Mouse (Mus musculus): Measurements from ENCODE around the gene 1700016H13Rik. TPM values are rescaled to one million over a fixed set of nuclear protein-coding genes. Genes with fewer than 3 reads are reported as not detected.

Gene 1700016H13Rik
- polyA plus RNA-seq, 1 experiment from 2014 or later: 0.49 TPM

GRCm38 (mm10) chr5:103694094-103694493 is 38.3 kb upstream of the 1700016H13Rik start:
- Histone ChIP-seq H3K27ac (ENCODE audit: low read depth) (no peak overlapping the region), H3K4me1 (replicated peaks; ENCODE audit: control insufficient read depth, insufficient read depth, low read length) (0 out of 2 replicates have a peak, but pooled peaks cover 3% of the 10 kb centered on the region), H3K9ac (ENCODE audit: low read length) (no peak overlapping the region), H3K36me3 (ENCODE audit: control insufficient read depth, insufficient read depth, low read length) (no peaks in the 10 kb centered on the region), H3K9me3 (ENCODE audit: control insufficient read depth, low read length) (no peaks in the 10 kb centered on the region), H3K27me3 (replicated peaks; ENCODE audit: control insufficient read depth, insufficient read depth, low read length) (peaks cover 24% of the 10 kb centered on the region), H3K4me3 (ENCODE audit: low read depth, low read length) (no peak overlapping the region), H3K4me2 (ENCODE audit: low read length) (no peak overlapping the region)
- ATAC-seq (replicated peaks; ENCODE audit: low FRiP score, low TSS enrichment, low read depth) (no peak), DNase-seq (ENCODE audit: low spot score) (no peak)
- WGBS: 56% methylated on average over 6 of the region's 6 CpGs

GRCm38 (mm10) chr5:103693041-103693641 is 37.3 kb upstream of the 1700016H13Rik start:
- no peak overlapping the region for H3K27ac ChIP-seq (ENCODE audit: low read depth)
- ATAC-seq (replicated peaks; ENCODE audit: low FRiP score, low TSS enrichment, low read depth) (no peak), DNase-seq (ENCODE audit: low spot score) (peak; percentile 67)
- peak overlapping the region; percentile 100 for H3K4me2 ChIP-seq (ENCODE audit: low read length)
- WGBS: under 1% methylated on average over 28 of the region's 28 CpGs
- H3K9me3 ChIP-seq (ENCODE audit: control insufficient read depth, low read length): no peaks in the 10 kb centered on the region
- H3K9ac ChIP-seq (ENCODE audit: low read length): peak overlapping the region; percentile 52; the same call in 1 of the 2 replicates
- no peaks in the 10 kb centered on the region for H3K36me3 ChIP-seq (ENCODE audit: control insufficient read depth, insufficient read depth, low read length)
- H3K27me3 ChIP-seq (replicated peaks; ENCODE audit: control insufficient read depth, insufficient read depth, low read length): peaks cover 24% of the 10 kb centered on the region
- 0 out of 2 replicates have a peak, but pooled peaks cover 3% of the 10 kb centered on the region for H3K4me1 ChIP-seq (replicated peaks; ENCODE audit: control insufficient read depth, insufficient read depth, low read length)
- peak overlapping the region; percentile 72 for H3K4me3 ChIP-seq (ENCODE audit: low read depth, low read length)

- no peaks in the 10 kb centered on the region for H3K36me3 ChIP-seq (ENCODE audit: control insufficient read depth, insufficient read depth, low read length)
- no peak overlapping the region for H3K27ac ChIP-seq (ENCODE audit: low read depth)
- H3K4me1 ChIP-seq (replicated peaks; ENCODE audit: control insufficient read depth, insufficient read depth, low read length): 0 out of 2 replicates have a peak, but pooled peaks cover 3% of the 10 kb centered on the region
- ATAC-seq (replicated peaks; ENCODE audit: low FRiP score, low TSS enrichment, low read depth): no peak
- H3K27me3 ChIP-seq (replicated peaks; ENCODE audit: control insufficient read depth, insufficient read depth, low read length): peaks cover 24% of the 10 kb centered on the region
- H3K9me3 ChIP-seq (ENCODE audit: control insufficient read depth, low read length): no peaks in the 10 kb centered on the region
- H3K4me2 ChIP-seq (ENCODE audit: low read length): peak overlapping the region; percentile 100
- DNase-seq (ENCODE audit: low spot score): no peak
- under 1% methylated on average over 34 of the region's 34 CpGs for WGBS
- peak overlapping the region; percentile 72 for H3K4me3 ChIP-seq (ENCODE audit: low read depth, low read length)
- H3K9ac ChIP-seq (ENCODE audit: low read length): peak overlapping the region; percentile 52
These were observed 36.8 kb upstream of the 1700016H13Rik start for GRCm38 (mm10) chr5:103692531-103693040.

GRCm38 (mm10) chr5:103691624-103692530 is 36.1 kb upstream of the 1700016H13Rik start, which contains the start of gene Aff1:
TSS of gene Aff1 (plus strand) at chr5:103692374.
- WGBS: 5% methylated on average over 50 of the region's 50 CpGs
- peak; percentile 95 for DNase-seq (ENCODE audit: low spot score)
- H3K4me2 ChIP-seq (ENCODE audit: low read length): peak within 1 kb of the TSS; percentile 100
- no peaks in the 10 kb centered on the region for H3K36me3 ChIP-seq (ENCODE audit: control insufficient read depth, insufficient read depth, low read length)
- peak within 1 kb of the TSS; percentile 72 for H3K4me3 ChIP-seq (ENCODE audit: low read depth, low read length)
- no peaks in the 10 kb centered on the region for H3K9me3 ChIP-seq (ENCODE audit: control insufficient read depth, low read length)
- peak; percentile 91 for ATAC-seq (replicated peaks; ENCODE audit: low FRiP score, low TSS enrichment, low read depth)
- H3K27ac ChIP-seq (ENCODE audit: low read depth): no peak within 1 kb of the TSS
- peaks cover 24% of the 10 kb centered on the region for H3K27me3 ChIP-seq (replicated peaks; ENCODE audit: control insufficient read depth, insufficient read depth, low read length)
- H3K9ac ChIP-seq (ENCODE audit: low read length): peak within 1 kb of the TSS; percentile 52
- 0 out of 2 replicates have a peak, but pooled peaks cover 3% of the 10 kb centered on the region for H3K4me1 ChIP-seq (replicated peaks; ENCODE audit: control insufficient read depth, insufficient read depth, low read length)

GRCm38 (mm10) chr5:103691171-103691570 is 35.4 kb upstream of the 1700016H13Rik start:
- no peaks in the 10 kb centered on the region for H3K9me3 ChIP-seq (ENCODE audit: control insufficient read depth, low read length)
- H3K27me3 ChIP-seq (replicated peaks; ENCODE audit: control insufficient read depth, insufficient read depth, low read length): peaks cover 24% of the 10 kb centered on the region
- 0 out of 2 replicates have a peak overlapping the region, but pooled peaks have one; percentile 72 for H3K4me3 ChIP-seq (ENCODE audit: low read depth, low read length)
- ATAC-seq (replicated peaks; ENCODE audit: low FRiP score, low TSS enrichment, low read depth): no peak
- H3K27ac ChIP-seq (ENCODE audit: low read depth): no peak overlapping the region
- no peaks in the 10 kb centered on the region for H3K36me3 ChIP-seq (ENCODE audit: control insufficient read depth, insufficient read depth, low read length)
- 0 out of 2 replicates have a peak, but pooled peaks cover 3% of the 10 kb centered on the region for H3K4me1 ChIP-seq (replicated peaks; ENCODE audit: control insufficient read depth, insufficient read depth, low read length)
- peak overlapping the region; percentile 100 for H3K4me2 ChIP-seq (ENCODE audit: low read length)
- no peak for DNase-seq (ENCODE audit: low spot score)
- H3K9ac ChIP-seq (ENCODE audit: low read length): no peak overlapping the region

GRCm38 (mm10) chr5:103690190-103690589 is 34.4 kb upstream of the 1700016H13Rik start:
- no peak for ATAC-seq (replicated peaks; ENCODE audit: low FRiP score, low TSS enrichment, low read depth)
- no peaks in the 10 kb centered on the region for H3K36me3 ChIP-seq (ENCODE audit: control insufficient read depth, insufficient read depth, low read length)
- 90% methylated on average over 8 of the region's 8 CpGs for WGBS

GRCm38 (mm10) chr5:103689645-103690044 is 33.8 kb upstream of the 1700016H13Rik start:
- WGBS: 86% methylated on average over 5 of the region's 5 CpGs
- Histone ChIP-seq H3K4me2 (ENCODE audit: low read length) (no peak overlapping the region), H3K27me3 (replicated peaks; ENCODE audit: control insufficient read depth, insufficient read depth, low read length) (peaks cover 23% of the 10 kb centered on the region), H3K27ac (ENCODE audit: low read depth) (no peak overlapping the region), H3K9me3 (ENCODE audit: control insufficient read depth, low read length) (no peaks in the 10 kb centered on the region), H3K9ac (ENCODE audit: low read length) (no peak overlapping the region), H3K4me1 (replicated peaks; ENCODE audit: control insufficient read depth, insufficient read depth, low read length) (0 out of 2 replicates have a peak, but pooled peaks cover 3% of the 10 kb centered on the region), H3K4me3 (ENCODE audit: low read depth, low read length) (no peak overlapping the region), H3K36me3 (ENCODE audit: control insufficient read depth, insufficient read depth, low read length) (no peaks in the 10 kb centered on the region)
- DNase-seq (ENCODE audit: low spot score): no peak
- ATAC-seq (replicated peaks; ENCODE audit: low FRiP score, low TSS enrichment, low read depth): no peak

More at GRCm38 (mm10) chr5:103690190-103690589, 34.4 kb upstream of the 1700016H13Rik start:
- Histone ChIP-seq H3K27ac (ENCODE audit: low read depth) (no peak overlapping the region), H3K9ac (ENCODE audit: low read length) (no peak overlapping the region), H3K4me3 (ENCODE audit: low read depth, low read length) (no peak overlapping the region), H3K27me3 (replicated peaks; ENCODE audit: control insufficient read depth, insufficient read depth, low read length) (peaks cover 24% of the 10 kb centered on the region), H3K4me2 (ENCODE audit: low read length) (no peak overlapping the region), H3K9me3 (ENCODE audit: control insufficient read depth, low read length) (no peaks in the 10 kb centered on the region), H3K4me1 (replicated peaks; ENCODE audit: control insufficient read depth, insufficient read depth, low read length) (0 out of 2 replicates have a peak, but pooled peaks cover 3% of the 10 kb centered on the region)
- no peak for DNase-seq (ENCODE audit: low spot score)

GRCm38 (mm10) chr5:103681824-103682223 is 26.0 kb upstream of the 1700016H13Rik start:
- Histone ChIP-seq H3K9me3 (ENCODE audit: control insufficient read depth, low read length) (no peaks in the 10 kb centered on the region), H3K9ac (ENCODE audit: low read length) (no peak overlapping the region), H3K27ac (ENCODE audit: low read depth) (no peak overlapping the region), H3K27me3 (replicated peaks; ENCODE audit: control insufficient read depth, insufficient read depth, low read length) (no peaks in the 10 kb centered on the region), H3K4me3 (ENCODE audit: low read depth, low read length) (no peak overlapping the region), H3K4me1 (replicated peaks; ENCODE audit: control insufficient read depth, insufficient read depth, low read length) (no peaks in the 10 kb centered on the region), H3K4me2 (ENCODE audit: low read length) (no peak overlapping the region), H3K36me3 (ENCODE audit: control insufficient read depth, insufficient read depth, low read length) (no peaks in the 10 kb centered on the region)
- ATAC-seq (replicated peaks; ENCODE audit: low FRiP score, low TSS enrichment, low read depth) (no peak), DNase-seq (ENCODE audit: low spot score) (no peak)
- WGBS: 43% methylated on average over 3 of the region's 3 CpGs
